Mouse (Mus musculus) naive thymus-derived CD4-positive, alpha-beta T cell, adult 2 months (primary cell): ENCODE results near the gene Zscan20.
"Not testable (repeated sequence)": the region's sequence is repeated elsewhere in the genome, so short reads cannot be mapped to it uniquely, and the experiment has no call there.

ENCODE experiments used
- DNase-seq: peaks from one replicate; pipeline ENCODE4 v3.0.0-alpha.2; 2011; ENCODE audit warnings: low read depth

The Zscan20 gene

DNA sequence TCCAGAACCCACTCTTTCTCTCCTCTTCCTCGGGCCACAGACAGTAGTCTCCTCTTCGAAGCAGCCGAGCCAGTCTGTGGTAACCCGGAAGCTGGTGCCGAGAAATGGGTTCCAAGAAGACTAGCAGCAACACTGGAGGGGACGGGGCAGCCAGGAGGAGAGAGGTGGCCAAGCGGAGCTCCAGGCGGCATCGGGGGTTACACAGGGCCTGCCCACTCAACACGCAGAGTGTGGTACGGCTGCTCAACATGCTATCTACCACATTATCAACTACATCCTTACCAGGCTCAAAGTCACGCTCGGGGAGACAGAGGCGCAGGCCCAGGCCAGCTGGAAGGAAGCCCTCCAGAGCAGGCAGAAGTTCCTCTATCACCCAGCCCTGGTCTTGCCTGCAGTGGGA, 5.9 kb upstream of the Zscan20 start:
- peak; percentile 54 for DNase-seq

DNA sequence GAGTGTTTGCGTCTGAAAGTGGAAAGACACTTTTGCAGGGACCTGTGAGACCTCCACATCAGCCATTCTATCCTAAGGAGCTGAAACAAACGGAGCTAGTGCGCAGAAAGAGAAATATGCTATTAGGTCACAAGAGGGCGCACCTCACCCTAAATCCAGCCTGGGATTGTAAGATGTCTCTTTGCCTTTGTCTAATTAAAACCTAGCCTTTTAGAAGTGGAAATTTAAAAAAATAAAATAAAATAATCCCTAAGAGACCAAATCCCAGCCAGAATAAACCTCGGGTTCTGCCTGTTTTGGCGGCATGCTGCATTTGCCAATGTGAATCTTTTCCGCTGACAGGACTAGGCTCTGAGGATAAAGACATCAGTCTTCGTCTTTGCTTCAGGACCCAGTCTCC, 3.4 kb upstream of the Zscan20 start:
- DNase-seq: peak; percentile 86

DNA sequence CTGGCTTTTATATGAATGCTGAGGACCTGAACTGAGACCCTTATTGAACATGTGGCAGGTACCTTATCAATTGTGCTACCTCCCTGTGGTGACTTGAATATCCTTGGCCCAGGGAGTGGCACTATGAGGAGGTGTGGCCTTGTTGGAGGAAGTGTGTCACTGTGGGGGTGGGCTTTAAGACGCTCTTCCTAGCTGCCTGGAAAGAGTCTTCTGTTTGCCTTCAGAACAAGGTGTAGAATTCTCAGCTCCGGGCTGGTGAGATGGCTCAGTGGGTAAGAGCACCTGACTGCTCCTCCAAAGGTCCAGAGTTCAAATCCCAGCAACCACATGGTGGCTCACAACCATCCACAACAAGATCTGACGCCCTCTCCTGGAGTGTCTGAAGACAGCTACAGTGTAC, 1.8 kb upstream of the Zscan20 start:
- not testable (repeated sequence) for DNase-seq

DNA sequence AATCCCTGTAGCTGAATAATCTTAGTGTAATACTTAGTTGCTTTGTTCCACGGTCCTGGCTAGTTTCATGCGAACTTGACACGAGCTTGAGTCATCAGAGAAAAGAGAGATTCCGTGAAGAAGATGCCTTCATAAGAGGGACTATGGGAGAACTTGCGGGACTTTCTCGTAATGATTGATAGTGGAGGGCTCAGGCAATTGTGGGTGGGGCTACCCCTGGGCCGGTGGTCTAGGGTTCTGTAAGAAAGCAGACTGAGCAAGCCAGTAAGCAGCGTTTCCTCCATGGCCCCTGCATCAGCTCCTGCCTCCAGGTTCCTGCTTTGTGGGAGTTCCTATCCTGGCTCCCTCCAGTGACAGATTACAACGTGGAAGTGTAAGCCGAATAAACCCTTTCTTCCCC, 808 bp upstream of the Zscan20 start:
- DNase-seq: no peak

DNA sequence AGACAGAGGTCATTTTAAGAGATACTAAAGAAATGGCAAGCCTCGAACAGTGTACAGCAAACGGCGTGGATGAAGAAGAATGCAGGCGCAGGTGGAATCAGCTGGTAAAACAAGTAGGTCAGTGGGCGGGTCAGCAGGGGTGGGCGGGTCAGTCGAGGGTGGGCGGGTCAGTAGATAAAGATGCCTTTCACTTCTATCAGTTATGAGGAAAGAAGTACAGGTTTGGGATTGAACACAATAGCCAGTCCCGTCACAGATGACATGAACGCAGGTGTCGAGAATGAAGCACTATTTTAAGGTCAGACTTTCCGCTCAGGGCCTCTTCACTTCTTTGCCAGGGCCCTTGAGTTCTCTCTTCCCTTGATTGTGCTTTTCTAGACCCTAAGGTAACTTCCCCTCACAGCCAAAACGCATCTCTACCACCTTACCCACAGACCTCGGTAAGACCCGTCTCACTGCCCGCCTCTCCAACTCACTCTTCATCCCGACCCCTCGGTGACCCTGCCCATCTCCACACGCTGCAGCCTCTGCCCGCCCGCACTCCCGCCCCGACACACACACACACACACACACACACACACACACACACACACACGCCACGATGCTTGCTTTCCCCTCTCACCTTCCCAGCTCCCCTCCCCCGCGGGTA, 498 bp downstream of the Zscan20 start:
- DNase-seq: no peak

DNA sequence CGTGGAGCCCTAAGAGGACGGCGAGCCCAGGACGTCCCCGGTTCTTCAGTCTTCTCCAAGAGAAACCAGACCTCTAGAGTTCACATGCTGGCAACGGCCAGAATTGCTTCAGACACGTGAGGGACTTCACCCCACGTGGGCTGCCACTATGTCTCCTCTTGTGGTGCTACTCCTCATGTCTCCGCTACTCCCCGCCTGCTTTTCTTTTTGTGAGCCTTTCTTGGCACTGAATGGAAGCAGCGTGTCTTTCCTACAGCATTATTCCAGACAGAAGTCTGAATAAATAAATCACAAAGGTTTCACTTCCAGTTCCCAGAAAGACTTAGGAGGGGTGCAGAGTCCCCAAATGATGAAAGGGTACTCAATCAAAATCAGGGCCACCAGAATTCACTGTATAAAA, 2.2 kb downstream of the Zscan20 start:
- DNase-seq: no peak

DNA sequence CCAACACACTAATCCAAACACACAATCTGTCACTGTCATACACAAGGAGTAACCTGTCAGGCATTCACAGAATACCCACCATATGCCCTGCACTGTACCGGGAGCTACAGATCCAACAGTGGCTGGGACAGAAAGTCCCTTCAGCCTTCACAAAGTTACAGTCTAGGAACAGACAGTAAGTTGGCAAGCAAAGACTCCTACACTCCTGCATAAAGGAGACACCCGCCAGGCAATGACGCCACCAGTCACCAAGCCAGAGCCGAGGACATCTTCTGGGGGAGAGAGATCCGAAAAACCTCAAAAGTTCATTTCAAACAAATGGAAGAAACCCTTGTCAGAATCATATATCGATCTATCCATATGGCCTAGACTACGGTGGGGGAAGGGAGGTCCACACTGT, 3.3 kb downstream of the Zscan20 start:
- no peak for DNase-seq

DNA sequence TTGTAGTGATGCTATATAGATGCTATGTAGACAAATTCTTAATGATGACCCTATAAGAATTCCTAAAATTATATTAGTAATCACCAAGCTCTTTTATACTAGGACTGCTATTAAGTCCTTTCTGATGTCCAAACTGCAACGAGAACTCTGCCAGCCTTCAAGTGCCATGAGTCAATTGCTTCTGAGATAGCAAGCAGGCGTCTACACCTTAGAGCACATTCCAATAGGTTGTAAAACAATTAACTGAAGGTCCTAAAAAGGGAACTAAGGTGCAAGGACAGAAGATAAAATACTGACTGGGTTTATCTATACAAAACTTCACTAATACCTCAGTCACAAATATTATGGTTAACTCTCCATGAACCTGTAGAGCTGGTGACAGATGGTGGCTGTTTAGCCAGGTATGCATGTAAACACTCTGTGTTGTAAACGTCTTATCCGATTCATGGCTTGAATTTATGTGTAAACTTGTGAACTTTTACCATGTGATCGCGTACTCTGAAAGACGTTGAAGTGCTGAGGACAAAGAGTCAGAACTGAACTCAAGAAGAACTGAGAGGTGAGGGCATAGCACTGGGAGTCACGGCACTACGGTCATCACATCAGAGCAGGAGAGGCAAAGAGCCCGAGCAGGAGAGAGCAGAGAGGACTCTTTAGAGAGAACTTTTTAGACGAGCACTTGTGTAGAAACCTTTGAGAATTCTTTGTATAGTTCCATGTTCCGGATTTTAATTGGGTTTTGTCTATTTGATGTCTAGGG, 11.9 kb downstream of the Zscan20 start:
- DNase-seq: no peak

DNA sequence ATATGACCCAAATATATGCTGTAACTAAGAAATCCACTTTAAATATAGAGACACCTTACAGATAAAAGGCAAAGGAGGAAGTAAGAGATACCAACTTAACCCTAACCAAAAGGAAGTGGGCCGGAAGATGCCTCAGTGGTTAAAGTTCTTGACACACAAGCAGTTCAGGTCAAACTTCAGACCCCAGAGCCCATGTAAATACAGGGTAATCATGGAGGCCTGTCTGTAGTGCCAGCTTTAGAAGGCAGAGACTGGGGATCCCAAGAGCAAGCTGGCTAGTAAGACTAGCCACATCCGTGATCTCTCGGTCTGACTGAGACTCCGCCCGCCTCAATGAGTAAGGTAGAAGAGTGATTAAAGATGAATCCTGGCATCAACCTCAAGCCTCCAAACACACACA, 15.8 kb downstream of the Zscan20 start:
- DNase-seq: peak; percentile 57

DNA sequence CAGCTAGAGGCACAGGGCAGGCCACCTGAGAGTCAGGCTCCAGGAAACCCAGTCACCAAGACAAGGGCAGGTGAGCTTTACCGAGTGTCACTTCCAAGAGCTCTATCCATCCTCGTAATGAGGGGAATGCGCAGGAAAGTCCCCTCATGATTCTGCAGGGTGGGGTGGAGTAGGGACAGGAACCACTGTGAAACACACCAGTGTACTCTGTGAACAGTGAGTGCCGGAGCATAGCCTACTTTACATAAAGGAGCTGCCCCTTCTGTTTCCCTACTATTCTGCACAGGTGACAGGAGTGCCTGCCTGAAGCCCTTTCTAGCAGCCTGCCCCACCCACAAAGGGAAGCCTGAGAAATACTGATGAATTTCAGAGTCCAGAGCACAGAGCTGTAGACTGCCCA, 16.6 kb downstream of the Zscan20 start:
- no peak for DNase-seq

DNA sequence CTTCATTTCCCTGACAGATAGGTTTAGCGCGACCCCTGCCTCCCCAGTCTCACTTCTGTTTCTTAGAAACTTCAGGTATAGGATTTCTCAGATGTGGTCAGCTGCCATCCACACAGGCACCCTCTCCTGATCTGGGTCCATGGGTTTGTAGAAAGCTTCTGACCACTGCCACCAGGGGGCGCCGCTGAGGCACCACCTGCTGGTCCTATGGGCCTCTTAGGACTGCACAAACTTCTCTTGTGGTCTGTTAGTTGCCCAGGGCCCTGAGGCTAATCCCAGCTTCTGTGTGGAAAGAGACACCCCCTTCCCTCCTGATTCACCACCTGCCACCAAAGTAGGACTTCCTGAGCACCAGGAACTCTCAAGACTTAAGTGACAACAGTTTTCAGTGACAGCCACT, 30.7 kb downstream of the Zscan20 start:
- DNase-seq: peak; percentile 77

DNA sequence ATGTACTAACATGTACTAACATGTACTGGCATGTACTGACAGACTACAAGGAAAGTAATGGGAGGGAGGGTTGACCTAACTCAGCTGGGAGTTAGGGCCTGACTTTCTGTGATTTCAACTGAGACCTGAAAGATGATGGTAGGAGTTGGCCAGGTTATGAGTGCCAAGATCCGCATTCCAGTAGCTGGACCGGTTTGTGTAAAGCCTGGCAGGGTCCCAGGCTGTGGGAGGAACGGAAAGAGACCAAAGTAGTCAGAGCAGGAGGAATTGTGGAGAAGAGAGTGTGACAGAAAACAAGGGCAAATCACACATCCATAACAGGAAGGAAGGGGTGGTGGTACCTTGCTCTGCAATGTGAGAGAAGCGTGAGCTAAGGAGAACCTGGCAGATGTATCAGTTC, 34.1 kb downstream of the Zscan20 start:
- no peak for DNase-seq

DNA sequence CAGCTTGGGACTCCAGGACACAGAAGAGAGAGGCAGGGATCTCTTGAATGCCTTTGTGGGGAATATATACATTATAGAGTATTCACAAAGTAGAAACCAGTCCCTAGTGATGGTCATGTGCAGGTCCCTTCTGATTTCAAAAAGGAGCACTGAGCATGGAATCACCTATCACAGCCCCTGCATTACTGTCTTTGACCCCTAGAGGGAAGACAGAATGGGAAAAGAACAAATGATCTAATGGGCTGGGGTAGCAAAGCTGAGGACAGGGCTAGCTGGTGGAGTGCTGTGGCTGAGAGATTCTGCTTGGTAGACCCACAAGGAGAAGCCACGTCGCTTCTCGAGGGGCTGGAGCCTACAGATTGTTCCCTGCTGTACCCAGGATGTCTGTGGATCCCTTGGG, 49.6 kb downstream of the Zscan20 start:
- no peak for DNase-seq

DNA sequence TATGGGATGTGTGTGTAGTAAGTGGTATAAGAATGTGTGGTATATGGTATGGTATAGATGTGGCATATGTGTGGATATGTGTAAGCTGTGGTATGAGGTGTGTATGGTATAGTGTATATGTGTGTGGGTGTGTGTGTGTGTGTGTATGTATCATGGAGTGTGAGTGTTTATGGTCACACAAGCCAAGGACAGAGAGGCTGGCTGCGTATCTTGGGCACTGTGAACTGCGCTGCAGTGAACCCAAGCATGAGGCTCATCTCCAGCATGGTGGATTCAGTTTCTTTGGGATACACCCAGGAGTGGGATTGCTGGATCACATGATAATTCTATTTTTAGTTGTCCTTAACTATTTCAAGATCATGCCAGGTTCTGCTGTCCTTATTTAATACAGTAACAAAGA, 55.7 kb downstream of the Zscan20 start:
- DNase-seq: no peak

DNA sequence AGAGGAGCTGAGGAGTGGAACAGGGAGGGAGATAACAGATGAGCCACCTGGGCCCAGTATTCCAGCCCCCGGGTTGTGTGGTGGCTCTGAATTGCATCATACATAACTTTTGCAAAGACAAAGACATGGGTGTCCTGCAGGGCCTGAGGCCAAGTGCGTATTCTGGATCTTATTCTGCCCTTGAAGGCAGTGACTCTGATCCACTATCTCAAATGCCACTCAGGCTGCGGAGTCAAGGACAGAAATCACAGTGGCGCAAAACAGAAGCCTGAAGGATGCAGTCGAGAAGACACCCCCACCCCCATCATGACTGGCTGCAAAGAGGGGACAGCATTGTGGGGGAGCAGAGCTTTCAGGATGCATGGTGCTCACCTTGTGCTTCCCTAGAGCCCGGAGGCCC, 59.1 kb downstream of the Zscan20 start:
- DNase-seq: no peak

DNA sequence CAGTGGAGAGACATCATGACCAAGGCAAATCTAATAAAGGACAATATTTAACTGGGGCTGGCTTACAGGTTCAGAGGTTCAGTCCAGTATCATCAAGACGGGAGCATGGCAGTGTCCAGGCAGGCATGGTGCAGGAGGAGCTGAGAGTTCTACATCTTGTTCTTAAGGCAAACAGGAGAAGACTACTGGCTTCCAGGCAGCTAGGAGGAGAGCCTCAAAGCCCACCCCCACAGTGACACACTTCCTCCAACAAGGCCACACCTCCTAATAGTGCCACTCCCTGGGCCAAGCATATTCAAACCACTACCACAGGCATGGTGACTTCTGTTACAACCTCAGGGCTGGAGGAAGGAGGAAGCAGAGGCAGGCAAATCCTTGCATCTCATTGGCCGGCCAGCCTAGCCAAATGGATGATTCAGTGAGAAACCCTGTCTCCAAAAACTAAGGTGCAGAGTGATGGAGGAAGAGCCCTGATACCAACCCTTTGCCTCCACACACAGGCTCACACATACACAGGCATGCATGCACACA, 65.9 kb downstream of the Zscan20 start:
- DNase-seq: not testable (repeated sequence)

DNA sequence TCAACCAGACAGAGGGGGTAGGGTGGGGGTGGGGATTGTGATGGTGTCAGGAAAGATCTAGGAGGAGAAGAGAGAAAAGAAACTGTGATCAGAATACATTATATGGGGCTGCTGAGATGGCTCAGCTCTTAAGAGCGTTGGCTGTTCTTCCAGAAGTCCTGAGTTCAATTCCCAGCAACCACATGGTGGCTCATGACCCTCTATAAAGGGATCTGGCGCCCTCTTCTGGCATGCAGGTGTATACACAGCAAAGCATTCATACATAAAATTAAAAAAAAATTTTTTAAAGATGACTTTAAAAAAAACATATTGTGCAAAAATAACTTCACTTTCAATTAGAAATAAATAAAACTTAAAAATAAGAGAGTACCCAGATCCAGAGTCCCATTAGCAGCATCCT, 66.5 kb downstream of the Zscan20 start:
- DNase-seq: no peak
